Mouse (Mus musculus): ENCODE measurements at regions not wholly inside any gene's neighbourhood (a gene's known extent, or its start where the extent isn't known, plus 50 kb on each side); places are given as distances from the start of the nearest gene placed in this dataset.

DNA sequence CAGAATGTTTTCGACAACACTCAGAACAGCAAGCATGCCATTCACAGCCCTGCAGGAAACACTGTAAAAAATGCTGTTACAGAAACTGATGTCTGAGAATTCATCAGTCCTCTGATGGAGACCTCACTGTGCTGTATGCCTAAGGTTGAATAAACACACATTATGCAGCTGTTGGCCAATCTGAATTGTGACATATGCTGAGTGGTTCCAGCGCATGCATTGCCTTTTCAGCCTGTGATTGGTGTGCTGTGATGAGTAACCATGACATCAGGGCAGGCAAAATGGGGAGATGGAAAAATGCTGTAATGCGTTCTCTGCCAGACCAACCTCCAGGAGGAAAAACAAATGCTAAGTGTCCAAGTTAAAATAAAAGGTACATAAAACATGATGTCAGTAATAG, 620.3 kb downstream of the Utrn start:
- DNase-seq = no peak

DNA sequence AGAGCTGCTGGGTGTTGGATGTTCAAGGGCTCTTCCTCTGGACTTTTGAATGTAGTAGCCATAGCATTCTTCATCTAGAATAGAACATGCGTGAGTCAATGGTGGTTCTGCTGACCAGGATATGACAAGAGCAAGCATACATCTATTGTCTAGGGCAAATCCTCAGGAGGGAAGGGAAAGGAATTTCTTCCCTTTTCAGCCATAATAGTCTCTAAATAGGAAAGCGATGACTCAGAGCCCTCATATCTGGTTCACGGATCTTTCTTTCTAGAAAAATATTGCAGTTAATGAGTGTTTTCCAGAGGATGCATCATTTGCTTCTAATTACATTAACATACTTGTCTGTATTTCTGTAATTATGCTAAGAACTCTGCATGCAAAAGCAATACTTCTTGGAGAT, 615.9 kb downstream of the Utrn start:
- no peak for DNase-seq

DNA sequence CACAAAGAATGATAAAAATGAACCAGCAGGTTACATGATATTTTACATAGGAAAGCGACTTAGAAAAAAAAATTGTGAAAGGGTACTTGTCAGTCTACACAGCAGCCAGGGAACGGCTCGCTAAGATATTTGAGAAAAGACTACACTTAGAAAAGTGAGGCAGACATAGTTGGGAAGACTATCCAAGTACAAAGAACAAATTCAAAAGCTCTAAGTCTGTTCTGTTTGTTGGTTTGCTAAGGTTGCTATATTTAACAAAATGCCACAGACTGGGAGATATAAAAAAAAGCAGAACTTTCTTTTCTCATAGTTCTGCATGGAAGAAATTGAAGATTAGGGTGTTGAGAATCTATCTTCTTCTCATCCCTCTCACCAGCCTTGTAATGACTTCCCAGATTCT, 583.5 kb downstream of the Utrn start:
- no peak for DNase-seq

DNA sequence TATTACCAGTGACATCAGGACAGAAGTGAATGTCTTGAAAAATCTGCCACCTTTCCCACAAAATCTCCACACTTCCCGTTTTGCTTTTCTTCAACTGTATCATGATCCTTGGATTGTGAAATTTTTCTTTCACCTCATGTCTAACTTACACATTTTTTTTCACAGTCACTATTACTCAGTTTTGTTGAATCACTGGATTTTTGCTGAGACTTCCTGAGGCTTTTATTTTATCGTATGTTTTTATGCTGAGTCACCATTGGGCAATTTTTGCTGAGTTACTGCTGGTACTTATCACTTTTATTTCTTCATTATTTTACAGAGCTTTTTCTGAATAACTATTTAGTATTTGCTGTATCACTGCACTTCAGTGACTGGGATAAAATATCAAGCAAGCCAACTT, 570.3 kb downstream of the Utrn start:
- no peak for DNase-seq

DNA sequence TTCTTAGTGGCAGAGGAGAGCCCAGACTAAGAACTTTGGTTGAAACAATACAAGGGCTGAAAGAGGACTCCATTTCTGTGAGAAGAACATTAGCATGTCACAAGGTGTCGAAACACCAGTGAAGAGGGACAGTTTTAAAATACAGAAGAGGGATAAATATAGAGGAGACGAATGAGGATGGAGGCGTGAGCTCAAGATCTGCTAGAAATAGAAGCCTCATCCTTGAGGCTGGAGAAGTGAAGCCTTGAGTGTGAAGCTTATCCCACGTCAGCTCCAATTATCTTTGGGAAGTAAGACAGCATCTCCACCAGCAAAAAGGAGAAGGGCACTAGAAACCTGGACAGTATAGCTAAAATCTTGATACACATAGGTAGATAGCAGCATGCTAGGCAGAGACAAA, 566.8 kb downstream of the Utrn start:
- DNase-seq = no peak

DNA sequence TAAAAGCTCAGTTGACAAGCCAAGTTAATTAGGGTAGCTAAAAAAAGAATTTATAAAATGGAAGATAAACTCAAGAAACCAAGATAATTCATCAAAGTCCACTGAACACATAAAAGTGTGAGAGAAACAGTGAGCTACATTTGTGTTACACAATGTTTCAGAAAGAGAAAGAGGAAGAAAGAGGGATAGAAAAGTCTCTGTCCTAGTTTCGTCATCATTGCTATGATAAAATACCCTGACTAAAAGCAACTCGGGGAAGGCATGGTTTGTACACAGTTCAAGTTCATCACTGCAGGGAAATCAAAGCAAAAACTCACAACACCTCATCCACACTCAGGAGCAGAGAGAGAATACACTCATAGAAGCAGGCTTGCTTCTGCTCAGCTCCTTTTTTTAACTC, 548.9 kb downstream of the Utrn start:
- DNase-seq = no peak
